Mouse (Mus musculus): ENCODE results near the gene Ap1g1.

DNA sequence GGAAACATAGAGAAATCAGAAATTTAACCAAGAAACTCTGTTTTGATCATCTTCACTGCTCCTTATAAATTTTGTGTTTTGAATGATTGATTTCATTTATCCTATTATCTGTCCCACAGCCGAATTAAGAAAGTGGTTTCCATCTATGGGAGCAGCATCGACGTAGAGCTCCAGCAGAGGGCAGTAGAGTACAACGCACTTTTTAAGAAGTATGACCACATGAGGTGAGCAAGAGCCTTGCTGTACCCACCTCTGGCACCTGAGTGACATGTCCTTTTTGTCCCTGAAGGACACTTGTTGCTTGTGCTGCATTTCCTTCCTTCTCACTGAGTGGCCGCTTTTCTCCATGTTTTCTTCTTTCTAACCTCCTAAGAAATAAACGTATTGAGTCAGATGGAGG, 75.1 kb downstream of the Ap1g1 start:
- TF ChIP-seq CTCF (IDR thresholded peaks at IDR 0.05; ENCODE audit: extremely low read depth, insufficient read depth, insufficient read length, insufficient replicate concordance) (peak; percentile 81; the same call in 1 of the 2 replicates), POLR2A (IDR thresholded peaks at IDR 0.05; ENCODE audit: low read depth, low read length) (no peak)
